Mouse (Mus musculus) small intestine, adult 10 weeks (tissue): ENCODE data around the gene Ceacam5. TPM values are rescaled to one million over a fixed set of nuclear protein-coding genes. Genes with fewer than 3 reads are reported as not detected.

Experiments
- polyA plus RNA-seq: library from polyadenylated mRNA; stranded (reverse); fragments of 350-450 nt; fragmentation: Illumina TruSeq; extraction: RNeasy Lipid Tissue Mini Kit (QIAGEN cat#74804); gene quantifications from one replicate; pipeline ENCODE4 v1.2.3, GENCODE M21; 2014; ENCODE audit warnings: low replicate concordance

The Ceacam5 gene
- polyA plus RNA-seq = not detected

GRCm38 (mm10) chr7:17712938-17713337, at the start of gene Ceacam5:
Ceacam5 (plus strand) TSS chr7:17713238.

Other genes starting within 250 kb of the Ceacam5 start
- gene Ceacam14, start 99.4 kb downstream of the Ceacam5 start, polyA plus RNA-seq = not detected
- not detected for gene Gm5155, start 158.5 kb downstream of the Ceacam5 start, polyA plus RNA-seq